Mouse (Mus musculus) midbrain, embryonic 10.5 days (tissue): ENCODE data around the gene Gli3. TPM values are rescaled to one million over a fixed set of nuclear protein-coding genes. Genes with fewer than 3 reads are reported as not detected.

Source experiments
- DNase-seq: peaks from one replicate; pipeline ENCODE4 v3.0.0-alpha.2; 2017; ENCODE audit warnings: low spot score
- H3K27ac ChIP-seq: fragments of 300-500 bp; sonication (generic); replicated peaks from 2 replicates; pipeline ENCODE4 v1.5.1; 2016; ENCODE audit warnings: mild to moderate bottlenecking
- H3K27me3 ChIP-seq: fragments of 300-500 bp; sonication (generic); 2 replicates; pipeline ENCODE4 v1.6.1; 2016; ENCODE audit warnings: low read depth, mild to moderate bottlenecking; ENCODE audit not compliant: poor library complexity, severe bottlenecking
- H3K36me3 ChIP-seq: fragments of 300-500 bp; sonication (generic); 2 replicates; pipeline ENCODE4 v1.6.1; 2016; ENCODE audit warnings: mild to moderate bottlenecking, moderate library complexity
- H3K4me1 ChIP-seq: fragments of 300-500 bp; sonication (generic); 2 replicates; pipeline ENCODE4 v1.6.1; 2016
- H3K4me3 ChIP-seq: fragments of 300-500 bp; sonication (generic); 2 replicates; pipeline ENCODE4 v1.5.1; 2016; ENCODE audit warnings: mild to moderate bottlenecking, moderate library complexity
- H3K9me3 ChIP-seq: fragments of 300-500 bp; sonication (generic); replicated peaks from 2 replicates; pipeline ENCODE4 v1.6.1; 2016; ENCODE audit warnings: mild to moderate bottlenecking
- WGBS: fragments of 180-500 bp; shearing (Covaris S2); methylation state at CpG from one replicate; pipeline ENCODE4 v1.1.7; 2016; 5-methylcytosine and 5-hydroxymethylcytosine counted together
- polyA plus RNA-seq: library from polyadenylated mRNA; unstranded; fragments of >200 nt; fragmentation: Nextera tagmentation; extraction: Ambion mirVana; gene quantifications from 2 replicates; pipeline ENCODE4 v1.2.1, GENCODE M21; 2016

The Gli3 gene
- polyA plus RNA-seq, 1 experiment from 2014 or later = 33.5 TPM

- peaks cover 13% of the 10 kb centered on the region for H3K36me3 ChIP-seq
- no peaks in the 10 kb centered on the region for H3K9me3 ChIP-seq
- no peak for DNase-seq
- peaks cover 4% of the 10 kb centered on the region; the same call in 1 of the 2 replicates for H3K27me3 ChIP-seq
- peaks cover 4% of the 10 kb centered on the region; the same call in 1 of the 2 replicates for H3K4me1 ChIP-seq
- H3K4me3 ChIP-seq = no peak overlapping the region
- WGBS = 88% methylated on average over 2 of the region's 2 CpGs
- no peak overlapping the region for H3K27ac ChIP-seq
These were observed 122.9 kb downstream of the Gli3 start for GRCm38 (mm10) chr13:15585941-15586340.

- Histone ChIP-seq H3K27me3 (peaks cover 18% of the 10 kb centered on the region), H3K27ac (no peak overlapping the region), H3K4me1 (peaks cover 4% of the 10 kb centered on the region; the same call in 1 of the 2 replicates), H3K36me3 (peaks cover 6% of the 10 kb centered on the region), H3K9me3 (no peaks in the 10 kb centered on the region), H3K4me3 (no peak overlapping the region)
- WGBS = 85% methylated on average over 16 of the region's 16 CpGs
- no peak for DNase-seq
These were observed 125.5 kb downstream of the Gli3 start for GRCm38 (mm10) chr13:15588278-15589272.

DNA sequence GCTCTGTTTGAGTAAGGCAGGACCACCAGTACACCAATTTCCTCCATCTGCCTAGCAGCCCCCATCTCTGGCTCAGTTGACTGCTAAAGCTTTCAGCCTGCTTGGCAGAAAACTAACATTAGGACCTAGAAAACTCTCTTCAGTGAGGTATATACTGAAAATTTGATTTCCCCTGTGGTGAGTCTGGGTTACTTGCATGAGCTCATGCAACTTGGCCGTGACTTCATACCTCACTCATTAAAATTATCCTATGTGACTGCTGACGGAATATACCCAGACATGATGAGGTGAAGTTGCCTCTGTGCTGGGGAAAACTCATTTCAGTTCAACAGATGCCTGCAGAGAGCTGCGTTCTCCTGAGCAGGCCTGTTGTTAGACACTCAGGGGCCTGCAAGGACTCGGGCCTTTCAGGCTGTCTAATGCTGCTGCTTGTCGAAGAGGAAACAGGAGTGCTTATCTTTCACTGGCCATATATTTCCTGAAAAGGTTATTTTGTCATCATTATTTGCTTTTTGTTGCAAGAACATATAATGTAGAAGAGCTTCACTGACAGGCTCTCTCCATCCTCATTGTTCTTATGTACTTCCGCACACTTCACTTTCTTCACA is 127.4 kb downstream of the Gli3 start:
- 88% methylated on average over 6 of the region's 6 CpGs for WGBS
- no peak overlapping the region for H3K4me3 ChIP-seq
- DNase-seq = no peak
- H3K27ac ChIP-seq = no peak overlapping the region
- peaks cover 33% of the 10 kb centered on the region for H3K27me3 ChIP-seq
- peaks cover 5% of the 10 kb centered on the region; the same call in 1 of the 2 replicates for H3K4me1 ChIP-seq
- H3K36me3 ChIP-seq = no peaks in the 10 kb centered on the region; the same call in 1 of the 2 replicates
- no peaks in the 10 kb centered on the region for H3K9me3 ChIP-seq

DNA sequence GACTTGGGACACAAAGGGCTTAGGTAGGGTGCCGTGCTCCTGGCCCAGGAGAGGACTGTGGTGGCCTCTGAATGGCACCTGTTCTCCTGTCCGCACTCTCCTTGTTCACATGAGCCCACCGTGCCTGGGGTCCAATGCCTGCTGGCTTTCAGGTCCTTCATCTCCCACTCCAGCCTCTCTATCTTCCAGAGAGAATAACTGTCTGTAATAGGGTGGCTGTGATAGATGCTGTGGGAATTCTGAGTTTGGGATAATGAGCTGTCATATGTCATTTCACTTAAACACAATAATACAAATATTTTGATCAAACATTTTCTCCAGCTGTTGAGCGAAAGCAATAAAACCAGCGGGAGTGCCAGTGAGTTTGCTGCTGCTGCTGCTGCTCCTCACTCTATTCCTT is 133.6 kb downstream of the Gli3 start:
- DNase-seq = no peak
- no peak overlapping the region for H3K27ac ChIP-seq
- peaks cover 87% of the 10 kb centered on the region for H3K27me3 ChIP-seq
- no peak overlapping the region for H3K4me3 ChIP-seq
- WGBS = 80% methylated on average over 5 of the region's 5 CpGs
- H3K36me3 ChIP-seq = peaks cover 9% of the 10 kb centered on the region
- H3K4me1 ChIP-seq = peaks cover 31% of the 10 kb centered on the region
- no peaks in the 10 kb centered on the region for H3K9me3 ChIP-seq

- H3K27me3 ChIP-seq = peaks cover 76% of the 10 kb centered on the region
- peaks cover 9% of the 10 kb centered on the region for H3K36me3 ChIP-seq
- H3K4me3 ChIP-seq = no peak overlapping the region
- DNase-seq = no peak
- H3K9me3 ChIP-seq = no peaks in the 10 kb centered on the region
- H3K4me1 ChIP-seq = peaks cover 62% of the 10 kb centered on the region
- WGBS = 98% methylated on average over 2 of the region's 2 CpGs
- H3K27ac ChIP-seq = no peak overlapping the region
These were observed 136.7 kb downstream of the Gli3 start for GRCm38 (mm10) chr13:15599741-15600140.

DNA sequence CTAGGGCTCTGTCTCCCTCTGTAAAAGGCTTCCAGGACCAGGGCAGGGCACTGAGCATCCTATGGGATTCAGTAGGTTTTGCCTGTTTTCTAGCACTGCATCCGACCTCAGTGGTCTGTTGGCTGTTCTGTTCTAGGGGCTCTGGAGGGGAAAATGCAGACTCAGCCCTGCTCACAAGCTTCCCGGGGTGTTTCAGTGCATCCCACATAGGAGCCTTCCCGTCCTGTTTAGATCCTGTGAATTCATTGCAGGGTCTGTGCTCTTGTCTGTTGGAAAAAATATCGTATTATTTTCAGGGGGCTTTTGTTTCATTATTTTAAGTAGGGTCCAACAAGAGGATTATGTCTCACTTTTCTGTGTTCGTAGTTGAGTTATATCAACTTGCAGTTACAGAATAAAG is 139.1 kb downstream of the Gli3 start:
- 10% methylated on average over 5 of the region's 5 CpGs for WGBS
- H3K4me3 ChIP-seq = no peak overlapping the region; the same call in 1 of the 2 replicates
- H3K36me3 ChIP-seq = peaks cover 14% of the 10 kb centered on the region
- peak overlapping the region; percentile 59 for H3K27ac ChIP-seq
- DNase-seq = no peak
- H3K4me1 ChIP-seq = peaks cover 59% of the 10 kb centered on the region
- no peaks in the 10 kb centered on the region for H3K9me3 ChIP-seq
- peaks cover 78% of the 10 kb centered on the region for H3K27me3 ChIP-seq

GRCm38 (mm10) chr13:15602677-15603221 is 139.7 kb downstream of the Gli3 start:
- peaks cover 78% of the 10 kb centered on the region for H3K27me3 ChIP-seq
- peak; percentile 53 for DNase-seq
- H3K4me3 ChIP-seq = peak overlapping the region; percentile 21; the same call in 1 of the 2 replicates
- H3K4me1 ChIP-seq = peaks cover 53% of the 10 kb centered on the region
- 2% methylated on average over 4 of the region's 4 CpGs for WGBS
- H3K36me3 ChIP-seq = peaks cover 16% of the 10 kb centered on the region
- peak overlapping the region; percentile 59 for H3K27ac ChIP-seq
- H3K9me3 ChIP-seq = no peaks in the 10 kb centered on the region

DNA sequence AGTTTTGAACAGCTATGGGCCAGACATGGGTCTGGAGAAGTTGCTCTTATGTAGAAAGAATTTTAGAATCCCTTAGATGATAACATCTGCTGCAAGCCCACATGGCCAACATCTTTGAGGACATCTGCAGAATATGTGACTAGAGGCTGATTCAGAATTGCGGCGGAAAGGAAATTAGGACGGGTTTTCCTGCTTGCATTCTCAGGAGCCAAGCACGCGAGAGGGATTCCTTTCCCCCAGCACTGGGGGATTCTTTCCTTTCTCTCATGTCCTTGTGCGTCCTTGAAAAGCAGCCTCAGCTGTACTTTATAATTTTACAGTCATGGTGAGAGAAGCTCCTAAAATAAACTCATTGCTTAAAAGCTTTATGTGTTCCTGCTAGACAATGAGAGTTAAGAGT is 141.0 kb downstream of the Gli3 start:
- Histone ChIP-seq H3K4me1 (peaks cover 53% of the 10 kb centered on the region), H3K27me3 (peaks cover 78% of the 10 kb centered on the region), H3K27ac (peak overlapping the region; percentile 59), H3K36me3 (peaks cover 17% of the 10 kb centered on the region; the same call in 1 of the 2 replicates), H3K9me3 (no peaks in the 10 kb centered on the region), H3K4me3 (no peak overlapping the region; the same call in 1 of the 2 replicates)
- WGBS = 17% methylated on average over 6 of the region's 6 CpGs
- no peak for DNase-seq

GRCm38 (mm10) chr13:15617423-15617822 is 154.4 kb downstream of the Gli3 start:
- no peak overlapping the region for H3K4me3 ChIP-seq

GRCm38 (mm10) chr13:15618051-15618692 is 155.1 kb downstream of the Gli3 start:
- 25% methylated on average over 5 of the region's 5 CpGs for WGBS
- DNase-seq = no peak
- Histone ChIP-seq H3K9me3 (no peaks in the 10 kb centered on the region), H3K4me3 (no peak overlapping the region), H3K36me3 (peaks cover 5% of the 10 kb centered on the region; the same call in 1 of the 2 replicates), H3K4me1 (peaks cover 90% of the 10 kb centered on the region), H3K27ac (peak overlapping the region; percentile 53; the same call in 1 of the 2 replicates), H3K27me3 (peaks cover 88% of the 10 kb centered on the region)

More at GRCm38 (mm10) chr13:15617423-15617822, 154.4 kb downstream of the Gli3 start:
- peaks cover 5% of the 10 kb centered on the region; the same call in 1 of the 2 replicates for H3K36me3 ChIP-seq
- peaks cover 88% of the 10 kb centered on the region for H3K27me3 ChIP-seq
- H3K9me3 ChIP-seq = no peaks in the 10 kb centered on the region
- H3K4me1 ChIP-seq = peaks cover 90% of the 10 kb centered on the region
- DNase-seq = no peak
- WGBS = 16% methylated on average over 3 of the region's 3 CpGs
- H3K27ac ChIP-seq = peak overlapping the region; percentile 49; the same call in 1 of the 2 replicates

- H3K4me1 ChIP-seq = peaks cover 96% of the 10 kb centered on the region
- 28% methylated on average over 7 of the region's 7 CpGs for WGBS
- H3K4me3 ChIP-seq = 0 out of 2 replicates have a peak overlapping the region, but pooled peaks have one; percentile 21
- H3K27me3 ChIP-seq = peaks cover 77% of the 10 kb centered on the region
- H3K9me3 ChIP-seq = no peaks in the 10 kb centered on the region
- H3K36me3 ChIP-seq = no peaks in the 10 kb centered on the region
- H3K27ac ChIP-seq = peak overlapping the region; percentile 28
- DNase-seq = no peak
These were observed 158.0 kb downstream of the Gli3 start for GRCm38 (mm10) chr13:15621009-15621408.
